Mouse (Mus musculus) left cerebral cortex, postnatal 4 days (tissue): Measurements from ENCODE around the gene Fam20a. TPM values are rescaled to one million over a fixed set of nuclear protein-coding genes. Genes with fewer than 3 reads are reported as not detected.

Experiments
- DNase-seq: peaks from one replicate; pipeline ENCODE4 v3.0.0-alpha.2; 2022
- intact Hi-C: fragments of 180-260 bp; cut with DNase I; formaldehyde crosslinking; loops from one replicate; pipeline ENCODE4 v1.15.1; 2025
- total RNA-seq, 2 experiments: library from RNA; stranded (reverse); gene quantifications; 2 replicates each; pipeline ENCODE4 v1.2.3; 2021

Fam20a gene
- total RNA-seq, 2 experiments from 2014 or later: 6.4 to 6.7 TPM

DNA sequence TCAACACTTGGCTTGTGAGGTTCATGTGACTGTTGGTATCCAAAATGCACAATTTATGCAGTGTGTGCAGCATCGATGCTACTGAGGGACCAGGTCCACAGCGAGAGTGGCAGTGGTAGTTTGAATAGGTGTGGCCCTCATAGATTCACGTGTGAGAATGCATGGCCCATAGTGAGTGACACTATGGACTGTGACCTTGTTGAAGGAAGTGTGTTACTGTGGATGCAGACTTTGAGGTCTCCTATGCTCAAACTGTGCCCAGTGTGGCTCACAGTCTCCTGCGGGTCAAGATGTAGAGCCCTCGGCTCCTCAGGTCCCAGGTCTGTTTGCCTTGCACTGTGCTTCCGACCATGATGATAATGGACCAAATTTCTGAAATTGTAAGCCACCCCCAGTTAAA is 39.9 kb downstream of the Fam20a start:
- intact Hi-C loops: no loop called here
- no peak for DNase-seq

DNA sequence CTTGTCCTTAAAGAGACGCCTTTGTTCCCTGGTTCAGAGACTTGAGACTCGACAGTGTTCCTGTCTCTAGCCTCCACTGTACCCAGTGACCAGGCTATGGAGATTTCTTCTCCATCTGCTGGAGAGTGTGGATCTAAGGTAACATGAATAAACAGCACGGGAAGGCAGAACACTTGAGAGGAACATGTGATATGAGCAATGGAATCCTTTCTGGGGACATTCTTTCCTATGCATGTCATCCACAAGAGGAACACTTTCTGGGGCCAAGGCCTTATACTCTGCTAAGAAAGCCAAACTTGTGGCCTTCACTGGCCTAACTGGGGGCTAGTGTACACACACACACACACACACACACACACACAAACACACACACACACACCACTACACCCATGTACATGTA is 40.5 kb downstream of the Fam20a start:
- no peak for DNase-seq
- intact Hi-C loops: no loop called here

DNA sequence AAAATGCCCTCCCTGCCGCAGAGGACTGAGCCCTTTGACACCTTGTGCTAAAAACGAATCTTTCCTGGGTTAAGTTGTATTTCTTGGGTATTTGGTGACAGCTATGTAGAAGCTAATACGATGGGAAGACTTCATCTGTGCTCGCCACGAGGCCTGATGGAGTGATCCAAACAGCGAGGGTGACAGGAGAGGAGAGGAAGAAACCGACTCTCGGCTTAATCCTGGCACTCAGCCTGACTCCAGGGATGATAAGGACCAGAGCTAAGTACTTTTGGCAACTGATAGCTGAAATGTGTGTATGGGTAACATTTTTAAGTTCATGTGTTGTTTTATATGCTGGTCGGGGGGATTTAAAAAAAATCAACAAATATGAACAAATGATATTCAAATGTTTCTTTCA is 41.1 kb downstream of the Fam20a start:
- no peak for DNase-seq
- intact Hi-C loops: no loop called here

DNA sequence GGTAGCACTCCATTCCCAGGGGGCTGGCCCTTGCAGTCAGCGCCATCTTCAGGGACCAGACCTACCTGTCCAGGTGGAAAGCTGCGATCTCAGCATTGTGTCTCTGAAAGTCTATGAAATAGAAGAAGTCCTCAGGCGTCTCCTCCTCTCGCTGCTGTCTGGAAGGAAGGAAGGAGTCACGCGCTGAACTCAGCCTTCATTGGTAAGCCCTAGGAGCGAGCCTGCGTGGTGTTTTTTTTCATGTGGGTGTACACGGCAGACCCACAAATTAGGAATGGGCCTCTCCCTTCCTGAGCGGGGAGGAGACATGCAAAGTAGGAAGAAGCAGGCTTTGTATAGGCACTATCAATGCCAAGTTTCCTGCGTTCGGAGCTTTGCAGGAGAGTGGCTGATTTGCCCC is 43.8 kb downstream of the Fam20a start:
- intact Hi-C loops: no loop called here

DNA sequence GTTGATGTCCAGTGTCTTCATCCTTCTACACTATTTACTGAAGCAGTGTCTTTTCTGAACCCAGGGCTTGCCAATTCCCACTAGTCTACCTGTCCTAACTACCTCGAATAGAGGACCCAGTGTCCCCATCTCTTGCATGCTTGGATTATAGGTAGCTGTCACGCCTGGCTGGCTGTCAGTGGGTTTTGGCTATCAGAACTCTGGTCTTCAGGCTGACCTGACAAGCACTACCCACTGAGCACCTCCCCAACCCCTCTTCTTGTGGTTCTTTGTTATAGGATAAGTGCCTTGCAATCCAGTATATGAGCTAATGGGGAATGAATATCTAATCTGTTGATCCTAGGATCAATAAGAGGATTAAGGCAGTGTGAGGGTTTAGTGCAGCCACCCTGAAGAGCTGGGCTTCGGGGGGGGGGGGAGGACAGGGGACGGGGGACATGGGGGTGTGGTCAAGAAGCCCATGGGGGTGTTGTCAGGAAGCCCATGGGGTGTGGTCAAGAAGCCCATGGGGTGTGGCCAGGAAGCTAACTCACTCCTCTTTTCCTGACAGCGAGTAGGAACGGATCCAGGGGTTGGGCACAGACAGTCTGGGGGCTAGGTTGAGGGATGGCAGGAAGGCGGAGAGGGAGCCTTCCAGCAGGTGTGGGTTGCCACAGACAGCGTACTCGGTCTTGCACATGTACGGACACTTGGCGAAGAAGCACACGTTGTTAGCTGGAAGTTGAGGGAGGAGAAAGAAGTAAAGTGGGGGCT is 45.3 kb downstream of the Fam20a start:
- DNase-seq: no peak
- intact Hi-C loops: no loop called here

More for the DNA sequence above, 43.8 kb downstream of the Fam20a start:
- DNase-seq: no peak

DNA sequence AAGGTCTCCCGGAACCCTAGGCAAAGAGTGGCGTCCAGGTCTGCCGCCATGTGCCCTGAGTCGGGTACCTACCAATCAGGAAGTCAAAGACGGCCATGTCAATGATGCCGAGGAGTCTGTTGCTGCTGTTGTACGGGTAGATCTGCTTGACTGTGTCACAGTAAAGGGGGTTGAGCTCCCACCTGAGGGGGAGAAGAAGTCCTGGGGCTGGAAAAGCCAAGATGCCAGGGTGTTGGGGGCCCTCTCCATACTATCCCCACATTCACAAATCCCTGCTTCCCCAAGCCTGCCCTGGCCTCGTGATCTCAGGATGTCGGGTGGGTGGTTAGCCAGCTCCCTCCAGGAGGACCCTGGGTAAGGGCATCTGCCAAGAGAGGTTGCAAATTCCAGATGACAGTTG is 46.3 kb downstream of the Fam20a start:
- intact Hi-C loops: no loop called here
- no peak for DNase-seq

DNA sequence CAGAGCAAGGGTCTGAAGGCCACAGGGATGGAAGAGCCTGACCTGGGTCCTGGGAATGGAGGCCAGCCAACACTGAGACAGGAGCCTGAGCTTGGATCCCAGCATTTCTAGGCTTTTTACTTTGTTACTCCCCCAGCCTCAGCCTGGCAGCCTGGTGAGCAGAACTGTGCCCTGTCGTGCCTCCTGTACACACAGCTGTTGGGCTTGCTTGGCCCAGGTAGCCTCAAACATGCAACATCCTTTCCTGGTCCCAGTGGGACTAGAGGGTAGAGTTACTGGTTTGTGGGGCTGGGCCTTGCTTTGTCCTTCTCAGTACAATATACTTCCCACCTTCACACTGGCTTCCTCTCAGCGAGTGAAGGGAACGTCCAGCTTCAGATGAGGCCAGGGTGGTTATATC is 46.9 kb downstream of the Fam20a start:
- intact Hi-C loops: no loop called here
- no peak for DNase-seq

DNA sequence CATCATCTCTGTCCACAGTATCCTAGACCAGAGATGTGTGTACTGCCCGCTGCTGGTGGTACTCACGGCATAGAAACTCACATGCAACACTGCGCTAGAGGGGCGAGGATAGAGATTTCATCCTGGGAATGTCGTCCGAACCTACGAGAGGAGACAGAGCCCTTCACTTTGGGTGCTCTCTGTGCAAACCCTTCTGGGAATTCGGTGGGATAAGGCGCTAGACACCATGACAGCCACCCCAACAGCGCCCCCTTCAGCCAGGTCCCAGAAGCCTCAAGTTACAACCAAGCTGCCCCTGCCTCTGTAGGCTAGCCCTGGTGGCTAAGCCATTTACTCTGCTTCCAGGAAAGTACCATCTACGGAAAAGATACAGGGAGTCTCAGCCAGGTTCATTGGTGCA is 47.5 kb downstream of the Fam20a start:
- intact Hi-C loops: no loop called here
- DNase-seq: no peak

DNA sequence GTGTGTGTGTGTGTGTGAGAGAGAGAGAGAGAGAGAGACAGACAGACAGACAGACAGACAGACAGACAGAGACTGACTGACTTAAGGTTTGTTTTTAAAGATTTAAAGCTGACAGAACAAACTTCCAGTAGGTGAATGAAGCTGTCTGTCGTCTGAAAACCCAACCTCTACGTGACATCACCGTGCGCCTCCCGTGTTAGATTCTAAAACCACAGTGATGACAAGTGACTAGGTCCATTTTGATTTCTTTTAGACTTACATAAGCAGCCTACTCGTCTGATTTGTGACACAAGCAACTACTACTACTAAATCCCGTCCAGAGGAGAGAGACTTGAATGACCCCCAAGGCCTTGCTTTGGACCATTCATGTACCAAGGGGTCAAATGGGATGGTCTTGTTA is 48.3 kb downstream of the Fam20a start:
- intact Hi-C loops: no loop called here
- DNase-seq: no peak

DNA sequence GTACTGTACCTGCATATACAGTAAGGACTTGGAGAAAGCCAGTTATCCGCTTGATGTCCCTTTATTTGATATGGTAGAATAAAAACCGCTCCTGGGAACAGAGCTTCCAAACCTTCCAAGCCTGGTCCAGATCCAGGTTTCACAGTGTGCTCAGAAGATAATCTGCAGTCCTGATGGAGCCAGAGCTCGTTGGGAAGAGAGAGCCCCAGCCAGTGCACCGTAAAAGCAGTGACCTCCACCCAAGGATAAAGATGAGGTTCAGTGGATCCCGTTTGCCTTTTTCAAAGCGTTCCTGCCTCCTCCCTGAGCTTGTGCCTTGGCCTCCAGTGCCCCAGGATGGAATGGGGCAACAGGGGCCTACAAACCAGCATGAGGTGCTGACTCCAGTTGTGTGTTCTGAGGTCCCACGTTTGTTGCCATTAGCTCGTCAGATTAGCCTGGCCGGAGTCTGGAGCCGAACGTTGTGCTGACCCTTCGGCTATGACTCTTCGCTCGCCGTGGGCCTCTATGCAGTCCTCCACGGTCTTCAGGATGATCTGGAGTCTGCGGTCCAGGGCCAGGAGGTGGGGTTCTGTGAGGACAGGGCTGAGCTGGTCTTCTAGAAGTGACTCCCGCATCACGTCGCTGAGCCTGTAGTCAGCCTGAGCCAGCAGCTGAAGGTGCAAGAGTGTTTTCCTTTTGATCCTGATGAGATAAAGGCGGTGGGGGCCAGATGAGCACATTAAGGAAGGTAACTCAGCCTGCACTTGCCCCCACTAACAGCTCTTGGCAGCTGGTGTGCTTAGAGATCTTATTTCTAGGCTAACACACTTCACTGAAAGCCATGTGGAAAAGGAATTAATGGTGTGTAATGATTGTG is 49.0 kb downstream of the Fam20a start:
- DNase-seq: no peak
- intact Hi-C loops: no loop called here

DNA sequence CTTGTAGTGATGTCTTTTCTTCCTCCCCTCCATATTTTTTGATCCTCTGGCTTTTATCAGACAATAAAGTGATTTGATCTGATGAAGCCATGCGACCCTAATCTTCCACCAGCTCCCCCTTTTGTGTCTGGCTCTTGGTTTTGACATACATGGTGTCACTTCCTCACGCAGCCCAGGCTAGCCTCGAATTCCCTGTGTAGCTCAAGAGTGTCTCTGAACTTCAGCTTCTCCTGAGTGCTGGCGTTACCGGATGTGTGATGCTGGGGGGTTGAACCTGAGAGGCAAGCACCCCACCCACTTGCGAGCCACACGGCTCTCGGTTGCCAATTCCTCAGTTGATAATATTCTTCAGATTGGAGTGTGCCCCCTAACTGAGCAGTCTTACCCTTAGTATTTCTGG is 49.7 kb downstream of the Fam20a start:
- intact Hi-C loops: no loop called here
- no peak for DNase-seq

DNA sequence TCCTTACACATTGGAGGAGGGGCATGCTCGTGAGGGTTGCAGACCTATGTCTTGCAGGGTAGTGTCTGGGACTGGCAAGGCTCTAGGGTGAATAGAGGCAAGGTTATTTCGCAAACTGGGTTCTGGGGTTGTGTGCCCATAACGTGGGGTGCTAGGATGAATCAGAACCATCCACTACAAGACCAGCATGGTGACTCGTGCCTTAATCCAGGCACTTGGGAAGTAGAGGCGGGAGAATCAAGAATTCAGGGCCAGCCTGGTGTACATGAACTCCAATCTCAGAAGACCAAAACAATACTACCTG is 50.1 kb downstream of the Fam20a start:
- intact Hi-C loops: no loop called here
- DNase-seq: no peak

DNA sequence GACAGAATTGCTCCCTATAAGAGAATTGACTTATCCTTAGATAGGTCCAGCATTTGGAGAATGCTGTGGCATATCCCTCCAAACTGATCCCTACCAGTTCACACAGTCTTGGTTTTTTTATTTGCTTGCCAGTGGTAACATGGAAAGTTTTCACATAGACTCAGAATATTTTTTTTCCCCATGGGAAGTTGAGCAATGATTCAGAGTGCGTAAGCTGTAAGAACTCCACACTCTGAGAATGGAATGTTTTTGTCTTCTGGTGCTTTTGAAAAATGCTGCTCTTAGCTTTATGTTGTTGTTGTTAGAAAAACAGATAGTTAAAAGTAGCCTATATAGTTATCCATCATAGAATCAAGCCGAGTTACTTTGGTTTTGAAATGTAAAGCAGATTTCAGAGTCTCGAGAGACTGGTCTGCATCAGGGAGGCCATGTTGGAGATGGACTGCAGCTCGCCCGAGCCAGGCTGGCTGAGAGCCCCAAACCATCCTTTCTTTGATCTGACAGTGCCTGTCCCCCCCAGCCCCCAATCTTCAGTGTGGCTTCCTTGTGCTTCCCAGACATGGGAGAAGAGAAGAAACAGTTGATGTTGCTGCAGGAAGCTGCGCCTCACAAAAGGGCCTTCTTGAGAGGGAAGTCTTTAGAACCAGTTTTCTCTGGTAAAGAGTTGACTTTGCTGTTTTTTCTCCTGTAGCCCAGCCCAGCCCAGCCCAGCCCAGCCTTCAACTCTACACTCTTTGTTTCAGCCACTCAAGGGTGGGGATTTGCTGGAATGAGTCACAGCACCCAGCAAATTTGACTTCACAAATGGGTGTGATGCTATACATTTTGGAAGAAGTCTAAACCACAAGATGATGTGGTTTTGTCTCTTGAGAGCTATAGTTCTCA is 50.7 kb downstream of the Fam20a start:
- intact Hi-C loops: loop anchor here (2.0 kb wide), 1 partner anchor 189 kb away; no protein-coding TSS in a partner anchor
- DNase-seq: no peak

DNA sequence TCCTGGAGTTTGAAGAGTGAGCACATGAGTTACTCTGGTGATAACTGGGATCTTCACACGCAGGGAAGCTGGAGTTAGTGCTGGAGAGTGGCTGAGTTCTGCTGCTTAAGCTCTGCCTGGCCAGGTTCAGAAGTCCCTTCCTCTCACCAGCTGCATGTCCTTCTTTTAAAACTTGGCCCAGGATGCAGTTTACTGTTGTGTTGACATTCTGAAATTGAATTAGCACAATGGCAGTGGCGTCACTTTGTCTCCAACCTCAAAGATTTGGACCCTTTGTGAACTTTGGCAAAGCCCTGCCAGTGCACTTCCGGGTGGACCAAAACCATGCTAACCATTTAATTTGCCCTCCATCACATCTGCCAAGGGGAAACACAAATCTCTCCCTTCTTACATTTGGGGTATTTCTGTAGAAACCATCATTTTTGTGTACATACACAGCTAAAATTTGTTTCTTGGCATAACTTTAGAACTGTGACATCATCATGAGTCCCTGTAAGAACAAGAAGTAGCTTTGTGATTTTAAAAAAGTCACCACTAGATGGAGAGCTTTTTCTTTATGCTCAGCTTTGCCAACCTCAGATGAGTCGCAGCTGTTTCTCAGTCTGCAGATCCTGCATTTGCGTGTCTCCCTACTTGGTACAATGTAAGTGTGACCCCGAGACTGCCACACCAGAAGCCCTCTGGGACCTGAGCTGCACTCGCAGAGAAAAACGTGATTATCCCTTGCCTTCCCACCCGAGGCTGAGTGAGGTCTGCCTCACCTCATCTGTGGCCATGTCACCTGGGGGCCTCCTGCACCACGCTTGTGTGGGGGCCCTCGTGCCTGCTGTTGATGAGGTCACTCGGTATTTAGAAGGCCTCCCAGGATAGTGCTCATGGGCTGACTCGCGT is 51.8 kb downstream of the Fam20a start:
- intact Hi-C loops: loop anchor here (2.0 kb wide), 1 partner anchor 191 kb away; no protein-coding TSS in a partner anchor
- DNase-seq: no peak

DNA sequence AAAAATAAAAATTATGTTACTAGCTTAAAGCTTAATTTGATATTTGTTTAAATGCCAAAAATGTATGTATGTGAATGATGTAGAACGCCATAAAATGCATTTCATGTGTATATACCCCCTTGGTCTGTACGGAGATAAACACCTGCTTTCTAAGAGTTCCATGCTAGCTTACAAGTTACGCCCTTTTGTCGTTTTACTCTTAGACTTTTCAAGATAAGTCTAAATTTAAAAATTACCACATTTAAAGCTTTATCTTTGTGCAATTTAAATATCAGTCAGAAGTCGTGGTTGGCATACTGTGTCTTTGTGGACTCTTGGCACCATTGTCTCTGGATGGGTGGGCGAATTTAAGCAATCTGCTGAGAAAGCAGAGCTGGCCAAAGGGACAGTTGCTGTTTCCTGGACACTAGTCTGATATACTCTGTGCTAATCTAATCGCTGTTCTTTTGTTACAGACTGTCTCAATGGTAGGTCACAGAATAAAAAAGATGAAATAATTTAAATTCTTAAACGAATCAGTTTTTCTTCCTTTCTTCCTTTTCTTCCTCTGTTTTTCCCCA is 52.9 kb downstream of the Fam20a start:
- intact Hi-C loops: loop anchor here (10.0 kb wide), 1 partner anchor 606 kb away; no protein-coding TSS in a partner anchor
- DNase-seq: no peak

DNA sequence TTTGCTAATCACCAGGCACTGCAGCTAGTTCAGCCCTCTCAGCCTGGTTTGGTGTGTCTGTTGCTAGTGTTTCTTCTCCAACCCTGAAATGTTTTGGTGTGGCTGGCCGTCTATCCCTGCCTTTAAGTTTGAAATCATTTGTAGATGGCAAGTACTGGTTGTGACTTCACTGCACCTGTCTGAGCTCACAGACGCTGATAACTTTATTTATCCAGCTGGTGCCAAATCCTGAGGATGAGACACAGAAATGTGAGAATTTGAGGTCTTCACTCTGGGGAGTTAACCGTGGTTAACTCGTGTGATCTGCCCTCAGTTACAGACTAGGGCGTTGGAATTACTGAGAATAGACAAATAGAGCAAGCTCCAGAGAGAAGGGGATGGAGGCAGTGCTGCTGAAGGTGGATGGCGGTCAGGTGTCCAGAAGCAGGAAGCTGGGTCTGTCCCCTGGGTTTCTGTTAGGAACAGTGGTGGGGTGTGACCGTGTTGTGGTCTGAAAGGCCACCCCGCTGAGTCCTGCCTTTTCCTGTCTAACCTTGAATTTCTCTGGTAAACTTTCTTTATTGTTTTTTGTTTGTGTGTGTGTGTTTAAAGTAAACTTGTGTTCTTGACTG is 53.9 kb downstream of the Fam20a start:
- intact Hi-C loops: loop anchor here (10.0 kb wide), 1 partner anchor 607 kb away; no protein-coding TSS in a partner anchor
- DNase-seq: no peak

DNA sequence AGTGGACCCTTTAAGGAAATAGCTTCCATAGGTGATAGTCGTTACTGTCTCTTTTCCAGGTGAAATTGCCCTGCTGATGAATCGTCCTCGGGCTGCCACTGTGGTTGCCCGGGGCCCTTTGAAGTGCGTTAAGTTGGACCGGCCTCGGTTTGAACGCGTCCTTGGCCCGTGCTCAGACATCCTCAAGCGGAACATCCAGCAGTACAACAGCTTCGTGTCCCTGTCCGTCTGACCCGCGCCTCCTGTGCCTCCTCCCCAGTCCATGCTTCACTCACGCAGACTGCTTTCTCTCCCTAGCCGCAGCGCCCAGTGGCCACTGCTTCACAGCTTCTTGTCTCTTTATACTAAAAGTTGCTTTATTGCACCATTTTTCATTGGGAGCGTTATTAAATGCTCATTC is 54.7 kb downstream of the Fam20a start:
- intact Hi-C loops: loop anchor here (10.0 kb wide), 1 partner anchor 607 kb away; no protein-coding TSS in a partner anchor
- no peak for DNase-seq

DNA sequence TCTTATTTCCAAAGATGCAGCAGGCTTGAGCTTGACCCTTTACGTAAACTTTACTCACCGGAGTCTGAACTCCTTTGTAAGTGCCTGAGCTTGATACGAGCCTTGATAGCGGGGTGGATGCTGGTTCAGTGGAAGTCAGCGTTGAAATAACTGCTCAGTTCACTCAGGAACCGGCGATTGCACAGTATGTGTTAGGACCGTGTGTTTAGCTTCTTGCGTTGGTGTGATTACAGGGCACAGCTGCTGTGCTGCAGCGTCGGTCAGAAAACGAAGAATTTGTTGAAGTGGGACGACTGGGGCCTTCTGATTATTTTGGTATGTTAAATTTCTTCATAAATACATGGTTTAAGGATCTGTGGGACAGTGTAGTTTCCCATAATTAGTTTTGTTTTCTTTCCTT is 55.7 kb downstream of the Fam20a start:
- intact Hi-C loops: loop anchor here (10.0 kb wide), 1 partner anchor 608 kb away; no protein-coding TSS in a partner anchor

DNA sequence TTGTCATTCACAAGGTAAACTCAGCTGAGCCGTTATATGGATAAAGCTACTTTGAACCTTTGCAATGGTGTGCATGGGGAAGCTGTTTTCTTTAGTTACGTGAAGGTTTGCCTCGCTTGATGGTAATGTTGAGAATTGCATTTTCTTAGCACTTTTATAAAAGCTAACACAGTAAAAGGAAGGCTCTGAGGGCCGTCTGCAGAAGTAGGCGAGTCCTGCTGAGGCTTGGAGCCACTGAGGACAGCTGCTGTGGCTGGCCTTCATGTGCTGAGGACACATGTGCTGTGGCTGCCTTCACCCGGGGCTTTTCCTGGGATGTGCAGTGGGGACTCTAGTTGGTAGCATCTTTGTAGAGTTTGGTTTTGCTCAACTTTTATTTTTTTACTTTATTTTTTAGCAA is 56.7 kb downstream of the Fam20a start:
- intact Hi-C loops: loop anchor here (10.0 kb wide), 1 partner anchor 609 kb away; no protein-coding TSS in a partner anchor

More for the DNA sequence above, 55.7 kb downstream of the Fam20a start:
- DNase-seq: no peak

More for the DNA sequence above, 56.7 kb downstream of the Fam20a start:
- DNase-seq: no peak
